In genomic region chr13:45917058-45918005, GRCm38 (mm10) we compare ENCODE assay signal across 12 mouse cellular contexts. TPM values are rescaled to one million over a fixed set of nuclear protein-coding genes. Genes with fewer than 3 reads are reported as not detected.
A peak's percentile ranks its signal among the peaks of the same experiment; 100 is the strongest.
DNase-seq lines count a peak whose midpoint lies in the region; ATAC-seq and TF ChIP-seq lines count a peak whose summit lies in the region.
"Had no signal": no experiment of that assay in that cellular context is flagged by ENCODE, and none has a peak within 500 bp of the region (broad histone marks: within the 10 kb centered on the region; RNA-seq: fewer than 3 reads in every experiment).

No protein-coding gene starts in this region.

- 90% methylated on average over 21 of the region's 21 CpGs for WGBS in hindbrain, embryonic 14.5 days
- WGBS in hindbrain, embryonic 12.5 days, result 90% methylated on average over 21 of the region's 21 CpGs
- 91% methylated on average over 21 of the region's 21 CpGs for WGBS in lung, postnatal 0 days
- WGBS in lung, adult 2 months, result 83% methylated on average over 21 of the region's 21 CpGs
- WGBS in cerebellum, adult 2 months, result 77% methylated on average over 21 of the region's 21 CpGs

- no peak for DNase-seq in hindbrain, embryonic 14.5 days (ENCODE audit: low spot score)
- no peak for DNase-seq in lung, postnatal 0 days (ENCODE audit: low spot score)
- DNase-seq in lung, adult 2 months, result no peak
- DNase-seq in T-cell, adult 2 months (ENCODE audit: low spot score), result peak; percentile 24
- DNase-seq in testis, postnatal 14 days (ENCODE audit: low spot score), result peak; percentile 59
- DNase-seq in cerebellum, adult 2 months, result no peak
- DNase-seq: adrenal gland, postnatal 10 days; cerebellum, postnatal 10 days; layer of hippocampus, adult 9-11 months; thymus, adult 18-20 months had no signal

- TF ChIP-seq EP300 in lung, postnatal 0 days (IDR thresholded peaks at IDR 0.05), result no peak

- no peak for TF ChIP-seq POLR2A in lung, adult 2 months (IDR thresholded peaks at IDR 0.05; ENCODE audit: borderline replicate concordance, extremely low read depth, low read depth, low read length)
- no peak for TF ChIP-seq POLR2A in cerebellum, adult 2 months (IDR thresholded peaks at IDR 0.05; ENCODE audit: borderline replicate concordance, insufficient read depth, low read length)

- no peak overlapping the region for H3K4me3 ChIP-seq in hindbrain, embryonic 14.5 days (replicated peaks; ENCODE audit: low read length)
- H3K4me3 ChIP-seq in hindbrain, embryonic 12.5 days, result no peak overlapping the region
- no peak overlapping the region for H3K4me3 ChIP-seq in lung, postnatal 0 days (ENCODE audit: low read depth, low read length)
- no peak overlapping the region for H3K4me3 ChIP-seq in lung, adult 2 months (replicated peaks; ENCODE audit: extremely low read depth, low read depth, low read length)
- no peak overlapping the region for H3K4me3 ChIP-seq in cerebellum, adult 2 months (replicated peaks; ENCODE audit: insufficient read depth, low read depth, low read length)
- H3K4me3 ChIP-seq: embryonic facial prominence, embryonic 10.5 days had no signal

- TF ChIP-seq CTCF in lung, postnatal 0 days (IDR thresholded peaks at IDR 0.05), result no peak
- TF ChIP-seq CTCF in lung, adult 2 months (IDR thresholded peaks at IDR 0.05; ENCODE audit: insufficient read depth, low read length), result no peak
- no peak for TF ChIP-seq CTCF in cerebellum, adult 2 months (IDR thresholded peaks at IDR 0.05; ENCODE audit: borderline replicate concordance, insufficient read depth, low read depth, low read length)

- H3K4me1 ChIP-seq in hindbrain, embryonic 14.5 days (replicated peaks; ENCODE audit: control insufficient read depth, insufficient read depth, low read length), result no peaks in the 10 kb centered on the region
- no peaks in the 10 kb centered on the region for H3K4me1 ChIP-seq in hindbrain, embryonic 12.5 days
- H3K4me1 ChIP-seq in lung, postnatal 0 days (ENCODE audit: insufficient read depth, low read depth, low read length), result peaks cover 5% of the 10 kb centered on the region; the same call in 1 of the 2 replicates
- H3K4me1 ChIP-seq in lung, adult 2 months (ENCODE audit: control insufficient read depth, insufficient read depth, low read length), result no peaks in the 10 kb centered on the region
- peaks cover 21% of the 10 kb centered on the region for H3K4me1 ChIP-seq in cerebellum, adult 2 months (ENCODE audit: control insufficient read depth, insufficient read depth, low read length)

- no peaks in the 10 kb centered on the region for H3K36me3 ChIP-seq in hindbrain, embryonic 14.5 days (replicated peaks; ENCODE audit: control insufficient read depth, insufficient read depth)
- no peaks in the 10 kb centered on the region for H3K36me3 ChIP-seq in hindbrain, embryonic 12.5 days
- no peaks in the 10 kb centered on the region for H3K36me3 ChIP-seq in lung, postnatal 0 days (ENCODE audit: insufficient read depth, low read length)
- H3K36me3 ChIP-seq: embryonic facial prominence, embryonic 10.5 days had no signal

- no peak for ATAC-seq in hindbrain, embryonic 14.5 days (ENCODE audit: low FRiP score)
- no peak for ATAC-seq in hindbrain, embryonic 12.5 days (ENCODE audit: low FRiP score)
- no peak for ATAC-seq in lung, postnatal 0 days

- 0 out of 2 replicates have a peak overlapping the region, but pooled peaks have one; percentile 20 for H3K27ac ChIP-seq in hindbrain, embryonic 14.5 days
- no peak overlapping the region for H3K27ac ChIP-seq in hindbrain, embryonic 12.5 days
- no peak overlapping the region for H3K27ac ChIP-seq in lung, postnatal 0 days (ENCODE audit: low read length)
- H3K27ac ChIP-seq in cerebellum, adult 2 months (ENCODE audit: insufficient read depth, low read length), result no peak overlapping the region
- H3K27ac ChIP-seq: embryonic facial prominence, embryonic 10.5 days had no signal

- no peaks in the 10 kb centered on the region for H3K9me3 ChIP-seq in hindbrain, embryonic 14.5 days (ENCODE audit: control insufficient read depth, low read length)
- H3K9me3 ChIP-seq in hindbrain, embryonic 12.5 days (replicated peaks), result no peaks in the 10 kb centered on the region
- H3K9me3 ChIP-seq in lung, postnatal 0 days (ENCODE audit: low read length), result no peaks in the 10 kb centered on the region
- H3K9me3 ChIP-seq: embryonic facial prominence, embryonic 10.5 days had no signal

- no peak overlapping the region for H3K9ac ChIP-seq in hindbrain, embryonic 14.5 days
- H3K9ac ChIP-seq in hindbrain, embryonic 12.5 days, result no peak overlapping the region
- H3K9ac ChIP-seq in lung, postnatal 0 days (replicated peaks; ENCODE audit: low read depth), result no peak overlapping the region

- no peaks in the 10 kb centered on the region for H3K27me3 ChIP-seq in hindbrain, embryonic 14.5 days (ENCODE audit: control insufficient read depth, insufficient read depth, low read length)
- no peaks in the 10 kb centered on the region for H3K27me3 ChIP-seq in hindbrain, embryonic 12.5 days
- H3K27me3 ChIP-seq in lung, postnatal 0 days (replicated peaks; ENCODE audit: insufficient read depth, low read length), result no peaks in the 10 kb centered on the region
- H3K27me3 ChIP-seq in cerebellum, adult 2 months (ENCODE audit: control insufficient read depth, insufficient read depth, low read length), result no peaks in the 10 kb centered on the region

- H3K4me2 ChIP-seq in hindbrain, embryonic 14.5 days (replicated peaks), result no peak overlapping the region
- no peak overlapping the region for H3K4me2 ChIP-seq in hindbrain, embryonic 12.5 days (replicated peaks)
- H3K4me2 ChIP-seq in lung, postnatal 0 days (replicated peaks; ENCODE audit: low read depth, low read length), result 0 out of 2 replicates have a peak overlapping the region, but pooled peaks have one; percentile 19

RNA-seq across cellular contexts. Expression of gene Atxn1, which starts 47.5 kb away (rescaled TPM):
- polyA plus RNA-seq in hindbrain, embryonic 14.5 days (2014; fragmentation: Nextera tagmentation; extraction: Ambion mirVana), result 5.4 and 8.1 TPM in 2 replicates
- 5.0 TPM in 2 replicates for polyA plus RNA-seq in hindbrain, embryonic 12.5 days (2016; fragmentation: Nextera tagmentation; extraction: Ambion mirVana)
- polyA plus RNA-seq in lung, postnatal 0 days (2015; fragmentation: Nextera tagmentation; extraction: Ambion mirVana), result 11.9 and 14.7 TPM in 2 replicates
- polyA plus RNA-seq in lung, adult 2 months (2012; rRNA removed), result 16.7 and 19.8 TPM in 2 replicates
- 16.9 TPM in 2 replicates for polyA plus RNA-seq in cerebellum, adult 2 months (2012; rRNA removed)

Comparison
In these comparisons a context has a peak if more than half of its experiments do, and no peak if none do; other contexts are left out.
1. DNase-seq: peak in T-cell, adult 2 months (single experiment) and testis, postnatal 14 days (single experiment); none in hindbrain, embryonic 14.5 days (single experiment), lung, postnatal 0 days (single experiment), lung, adult 2 months (single experiment) and cerebellum, adult 2 months (0 of 2).